Mouse (Mus musculus) kidney, adult 18-20 months (tissue): ENCODE results near the gene Enpp1.
"Not testable (repeated sequence)": the region's sequence is repeated elsewhere in the genome, so short reads cannot be mapped to it uniquely, and the experiment has no call there.

Experiments used
- DNase-seq: peaks from one replicate; pipeline ENCODE4 v3.0.0; 2021

Enpp1 gene

GRCm38 (mm10) chr10:24635884-24636283 lies 76.1 kb downstream of the Enpp1 start:
- DNase-seq: no peak

DNA sequence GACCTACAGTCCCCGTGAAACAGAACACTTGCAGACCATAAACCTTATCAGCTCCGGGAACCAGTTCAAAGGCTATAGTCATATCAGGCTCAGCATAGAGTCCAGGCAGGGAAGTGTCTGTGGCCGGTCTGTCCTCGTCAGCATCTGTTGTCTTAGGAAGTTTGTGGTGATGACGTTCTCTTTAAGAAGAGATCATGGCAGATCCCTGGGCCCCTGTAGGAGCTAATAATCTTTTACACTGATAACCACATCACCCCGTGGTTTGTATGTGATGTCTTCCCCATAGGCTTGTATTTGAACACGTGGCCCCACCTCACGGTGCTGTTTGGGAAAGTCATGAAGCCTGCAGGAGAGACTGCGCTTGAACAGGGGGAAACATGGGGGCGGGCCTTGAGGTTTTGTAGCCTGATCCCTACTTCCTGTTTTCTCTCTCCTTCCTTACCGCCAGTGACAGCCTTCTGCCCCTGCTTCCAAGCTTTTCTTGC lies 76.6 kb downstream of the Enpp1 start:
- peak; percentile 14 for DNase-seq

DNA sequence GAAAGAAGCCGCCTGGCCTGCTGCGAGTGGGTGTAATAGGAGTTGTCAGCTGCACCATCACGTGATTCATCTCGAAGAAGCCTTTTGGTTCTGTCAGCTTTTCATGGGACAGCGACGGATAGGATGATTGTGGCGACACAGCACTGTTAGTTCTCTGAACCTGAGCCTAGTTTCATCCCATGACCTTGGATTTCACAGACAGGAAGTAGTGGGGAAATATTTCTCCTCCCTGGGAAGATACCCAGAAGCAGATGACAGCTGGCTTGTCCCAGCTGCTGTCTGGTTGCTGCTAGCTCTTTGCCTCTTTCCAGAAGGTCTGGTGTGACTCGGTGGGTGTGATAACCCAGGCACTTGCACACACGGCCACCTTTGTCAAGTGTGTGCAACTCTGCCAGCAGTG lies 77.7 kb downstream of the Enpp1 start:
- DNase-seq: peak; percentile 19

- DNase-seq: no peak
These were observed 80.8 kb downstream of the Enpp1 start for GRCm38 (mm10) chr10:24631122-24631521.

GRCm38 (mm10) chr10:24630469-24631081 lies 81.4 kb downstream of the Enpp1 start:
- DNase-seq: peak; percentile 71

- DNase-seq: peak; percentile 22
These were observed 82.8 kb downstream of the Enpp1 start for GRCm38 (mm10) chr10:24629086-24629720.

- no peak for DNase-seq
These were observed 83.5 kb downstream of the Enpp1 start for GRCm38 (mm10) chr10:24628466-24628865.

DNA sequence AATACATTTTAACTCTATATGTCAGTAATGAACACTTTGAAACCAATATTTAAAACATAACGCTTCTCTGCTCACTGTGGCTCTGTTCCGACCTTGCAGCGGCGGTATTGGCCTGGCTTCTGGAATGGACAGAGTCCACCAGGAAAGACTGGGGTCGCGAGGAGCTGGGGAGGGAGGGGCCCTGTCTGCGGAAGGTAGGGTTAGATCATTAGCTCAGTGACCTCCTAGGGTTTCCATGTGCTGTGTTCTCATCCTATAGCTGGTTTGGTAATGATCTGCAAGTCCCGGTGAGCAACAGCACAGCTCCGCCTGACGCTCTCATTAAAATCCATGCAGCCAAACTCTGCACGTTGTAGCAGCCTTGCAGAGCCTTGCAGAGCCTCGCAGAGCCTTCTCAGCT lies 84.7 kb downstream of the Enpp1 start:
- DNase-seq: no peak

GRCm38 (mm10) chr10:24625060-24625701 lies 86.8 kb downstream of the Enpp1 start:
- peak; percentile 90 for DNase-seq

GRCm38 (mm10) chr10:24622586-24622985 lies 89.4 kb downstream of the Enpp1 start:
- peak; percentile 80 for DNase-seq

GRCm38 (mm10) chr10:24621572-24621971 lies 90.4 kb downstream of the Enpp1 start:
- peak; percentile 78 for DNase-seq

DNA sequence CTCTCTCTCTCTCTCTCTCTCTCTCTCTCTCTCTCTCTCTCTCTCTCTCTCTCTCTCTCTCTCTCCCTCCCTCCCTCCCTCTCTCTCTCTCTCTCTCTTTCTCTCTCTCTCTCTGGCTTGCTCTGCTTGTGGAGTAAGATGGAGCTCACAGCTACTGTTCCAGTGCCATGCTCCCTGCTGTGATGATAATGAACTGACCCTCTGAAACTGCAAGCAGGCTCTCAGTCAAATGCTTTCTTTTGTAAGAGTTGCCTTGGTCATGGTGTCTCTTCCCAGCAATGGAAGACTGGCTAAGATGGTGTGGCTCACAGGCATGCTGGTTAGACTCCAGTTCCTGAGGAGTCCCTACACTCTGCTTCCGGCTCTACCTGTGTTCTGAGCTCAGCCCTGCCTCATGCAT lies 95.4 kb downstream of the Enpp1 start:
- not testable (repeated sequence) for DNase-seq

DNA sequence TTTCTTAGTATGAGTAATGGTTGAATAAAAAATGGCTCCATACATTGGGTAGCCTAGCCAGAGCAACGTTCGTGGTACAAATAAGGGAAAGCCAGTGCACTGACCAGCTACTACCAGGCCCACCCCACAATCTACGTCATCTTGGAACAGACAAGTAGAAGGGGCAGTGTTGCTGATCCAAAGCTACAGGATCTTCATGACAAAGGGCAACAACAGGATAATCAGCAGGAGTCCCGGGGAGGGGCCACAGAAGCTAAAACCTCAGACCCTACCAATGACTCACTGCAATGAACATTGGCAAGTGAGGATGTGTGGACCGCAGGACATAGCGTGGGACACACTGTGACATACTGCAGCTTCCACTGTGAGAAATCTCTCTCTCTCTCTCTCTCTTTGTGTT lies 96.2 kb downstream of the Enpp1 start:
- DNase-seq: no peak

- no peak for DNase-seq
These were observed 97.2 kb downstream of the Enpp1 start for GRCm38 (mm10) chr10:24614726-24615125.

GRCm38 (mm10) chr10:24609766-24610165 lies 102.2 kb downstream of the Enpp1 start:
- DNase-seq: no peak

DNA sequence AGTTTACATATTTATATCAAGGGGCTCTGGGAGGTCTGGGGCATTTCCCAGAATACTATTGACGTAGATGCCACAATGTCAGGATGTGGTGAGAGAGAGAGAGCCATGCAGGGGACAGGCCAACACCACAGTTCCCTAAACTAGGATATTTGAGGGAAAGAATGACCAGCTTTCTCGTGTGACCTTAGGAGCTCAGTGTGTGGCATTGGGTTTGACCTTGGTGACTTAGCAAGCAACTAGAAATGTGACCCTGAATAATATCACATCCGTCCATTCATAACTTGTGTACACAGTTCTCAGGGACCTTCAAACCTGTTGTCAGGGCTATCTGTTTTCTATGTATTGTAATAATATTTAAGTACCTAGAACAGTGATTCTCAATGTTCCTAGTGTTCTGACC lies 102.8 kb downstream of the Enpp1 start:
- DNase-seq: no peak

- no peak for DNase-seq
These were observed 108.2 kb downstream of the Enpp1 start for GRCm38 (mm10) chr10:24603727-24604126.

DNA sequence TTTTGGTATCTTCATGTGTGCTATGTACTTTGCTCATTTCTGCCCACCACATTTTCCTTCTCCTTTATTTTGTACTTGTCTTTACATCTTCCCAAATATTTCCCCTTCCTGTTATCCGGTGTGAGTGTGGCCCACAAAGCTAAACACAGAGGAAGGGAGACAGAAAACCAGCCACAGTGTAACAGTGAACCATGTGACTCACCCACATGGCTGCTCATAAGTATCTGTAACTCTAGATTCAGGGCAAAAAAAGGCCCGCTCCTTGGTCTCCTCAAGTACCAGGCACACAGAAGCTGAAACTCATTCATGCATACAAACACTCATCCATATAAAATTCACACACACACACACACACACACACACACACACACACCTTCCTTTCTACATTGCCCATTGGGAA lies 108.9 kb downstream of the Enpp1 start:
- DNase-seq: no peak

DNA sequence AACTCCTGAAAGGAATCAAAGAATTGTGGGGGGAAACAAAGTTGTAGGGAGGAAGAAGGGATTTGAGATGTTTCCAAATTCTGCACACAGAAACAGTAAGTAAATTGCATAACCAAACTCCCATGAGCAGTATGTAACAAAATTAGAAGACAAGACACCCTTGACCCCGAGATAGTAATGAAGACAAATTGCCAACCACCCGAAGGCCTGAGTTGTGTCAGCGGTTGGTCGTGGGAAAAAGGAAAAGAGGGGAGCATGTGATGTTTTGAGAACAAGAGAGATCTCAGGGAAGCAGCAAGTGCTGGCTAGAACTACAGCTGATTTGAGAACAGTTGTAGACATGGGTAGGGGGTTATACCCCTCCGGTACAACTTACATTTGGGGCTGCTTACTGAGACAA lies 112.2 kb downstream of the Enpp1 start:
- no peak for DNase-seq

DNA sequence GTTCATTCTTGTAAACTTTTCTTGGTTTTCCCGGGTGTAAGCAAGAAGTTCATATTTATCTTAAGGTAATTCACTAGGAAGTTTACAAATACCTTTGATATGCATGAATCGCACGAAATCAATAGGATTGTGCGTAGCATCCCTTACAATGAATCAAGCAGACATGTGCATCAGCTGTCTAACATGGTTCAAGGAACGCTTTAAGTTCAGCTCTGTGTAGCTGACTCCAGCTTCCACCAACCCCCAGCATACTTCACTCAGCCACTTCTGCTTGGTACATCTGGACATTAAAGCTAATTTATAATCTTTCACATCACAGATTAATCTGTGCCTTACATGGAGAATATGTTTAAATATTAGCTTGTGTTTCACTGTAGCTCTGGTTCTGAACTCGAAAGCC lies 113.3 kb downstream of the Enpp1 start:
- DNase-seq: no peak

- no peak for DNase-seq
These were observed 114.2 kb downstream of the Enpp1 start for GRCm38 (mm10) chr10:24597789-24598188.

DNA sequence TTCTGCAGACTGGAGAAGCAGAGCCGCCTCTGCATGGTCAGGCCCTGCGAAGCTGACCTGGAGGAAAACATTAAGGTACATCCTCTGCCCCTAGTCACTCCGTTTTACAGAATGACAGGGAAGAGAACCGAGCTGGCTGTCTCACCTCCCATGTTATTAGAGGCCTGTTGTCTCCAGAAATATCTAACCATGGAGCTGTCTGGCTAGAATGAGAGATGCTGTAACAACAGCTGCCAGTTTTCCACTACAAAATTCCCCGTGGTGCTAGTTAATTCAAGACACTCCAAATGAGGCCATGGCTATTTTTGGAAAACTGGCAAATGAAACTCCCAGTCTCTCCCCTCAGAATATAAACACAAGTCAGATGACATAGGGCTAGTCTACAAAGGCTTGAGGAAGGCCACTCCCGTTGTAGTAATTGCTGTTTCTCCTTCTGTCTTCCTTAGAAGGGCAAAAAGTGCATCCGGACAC lies 115.1 kb downstream of the Enpp1 start:
- no peak for DNase-seq

- peak; percentile 64 for DNase-seq
These were observed 115.7 kb downstream of the Enpp1 start for GRCm38 (mm10) chr10:24596003-24596868.
